Mouse (Mus musculus) CD4-positive helper T cell, adult 2 months (primary cell): ENCODE data around the gene Grcc10.

ENCODE experiments used
- DNase-seq: peaks from one replicate; pipeline ENCODE4 v3.0.0-alpha.2; 2012; ENCODE audit warnings: low read depth, missing footprints, low spot score

Gene Grcc10

DNA sequence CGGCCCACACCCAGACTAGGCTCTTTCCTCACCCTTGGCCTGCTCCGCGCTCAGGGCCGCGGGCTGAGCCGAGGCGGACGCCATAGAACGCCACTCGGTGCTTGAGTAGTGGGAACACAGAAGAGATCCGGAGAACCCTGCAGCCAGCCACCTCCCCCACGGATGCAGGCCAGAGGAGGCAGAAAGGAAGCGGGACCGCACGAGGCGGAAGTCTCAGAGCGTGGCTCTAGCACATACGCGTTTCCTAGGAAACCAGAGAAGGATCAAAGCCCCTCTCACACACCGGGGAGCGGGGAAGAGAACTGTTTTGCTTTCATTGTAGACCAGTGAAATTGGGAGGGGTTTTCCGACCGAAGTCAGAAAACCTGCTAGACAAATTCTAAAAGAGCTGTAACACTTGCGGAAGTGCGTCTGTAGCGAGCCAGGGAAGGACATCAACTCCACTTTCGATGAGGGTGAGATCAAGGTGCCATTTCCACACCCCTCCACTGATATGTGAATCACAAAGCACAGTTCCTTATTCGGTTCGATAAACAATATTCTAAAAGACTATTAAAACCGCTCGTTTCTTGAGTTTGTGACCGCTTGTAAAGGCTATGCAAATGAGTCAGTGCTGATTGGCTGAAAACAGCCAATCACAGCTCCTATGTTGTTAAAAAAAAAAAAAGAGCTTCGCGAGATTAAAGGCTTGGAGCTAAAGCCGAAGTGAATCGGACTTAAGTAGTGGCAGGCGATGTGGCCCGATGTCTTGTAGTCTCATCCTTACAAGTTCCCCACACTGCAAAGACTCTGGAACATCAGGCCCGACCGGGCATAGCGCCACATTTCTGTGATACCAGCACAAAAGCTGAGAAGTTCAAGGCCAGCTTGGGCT is at the start of gene Grcc10:
Gene Grcc10, minus strand, starts transcription at position 487 of the 874 bp plus-strand sequence.
- DNase-seq, result peak; percentile 98

GRCm38 (mm10) chr6:124790121-124790520 is 48.9 kb upstream of the Grcc10 start:
- DNase-seq, result no peak

- no peak for DNase-seq
These were observed 48.3 kb upstream of the Grcc10 start for GRCm38 (mm10) chr6:124789519-124789918.

DNA sequence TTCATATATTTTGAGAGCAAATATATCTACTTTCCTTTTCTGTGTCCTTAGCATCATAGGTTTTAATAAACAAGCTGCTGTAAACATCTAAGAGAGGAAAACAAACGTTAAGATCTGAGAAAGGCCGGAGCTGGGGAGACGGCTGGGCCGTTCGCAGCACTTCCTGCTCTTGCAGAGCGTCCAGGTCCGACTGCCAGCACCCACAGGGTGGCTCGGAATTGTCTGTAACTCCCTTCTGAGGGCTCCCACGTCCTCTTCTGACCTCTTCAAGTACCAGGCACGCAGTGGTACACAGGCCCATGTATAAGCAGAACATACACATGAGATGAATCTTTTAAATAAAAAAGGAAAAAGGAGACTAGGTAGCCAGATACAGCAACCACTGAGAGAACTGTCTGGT is 46.5 kb upstream of the Grcc10 start:
- no peak for DNase-seq

DNA sequence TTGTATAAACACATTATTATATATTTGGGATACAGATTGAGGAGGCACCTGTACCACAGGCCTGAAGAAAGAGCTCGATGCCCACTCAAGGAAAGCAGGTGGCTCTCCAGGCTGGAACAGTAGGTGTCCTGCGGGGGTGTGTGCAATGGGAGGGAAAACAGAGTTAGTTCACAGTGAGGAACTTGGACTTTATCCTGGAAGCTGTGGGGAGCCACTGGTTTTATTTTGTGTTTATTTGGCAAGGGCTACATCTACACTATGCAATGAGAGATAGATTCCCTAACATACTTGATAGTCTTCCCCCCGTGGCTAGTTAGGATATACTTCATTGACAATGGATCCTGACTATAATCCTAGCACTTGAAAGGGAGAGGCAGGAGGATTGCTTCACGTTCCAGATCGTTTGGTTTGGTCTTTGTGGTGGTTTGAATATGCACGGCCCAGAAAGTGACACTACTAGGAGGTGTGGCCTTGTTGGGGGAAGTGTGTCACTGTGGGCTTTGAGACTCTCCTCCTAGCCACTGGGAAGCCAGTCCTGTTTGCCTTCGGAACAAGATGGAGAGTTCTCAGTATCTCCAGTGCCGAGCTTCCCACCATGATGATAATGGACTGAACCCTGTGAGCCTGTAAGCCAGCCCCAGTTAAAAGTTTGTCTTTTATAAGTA is 45.7 kb upstream of the Grcc10 start:
- DNase-seq, result no peak

DNA sequence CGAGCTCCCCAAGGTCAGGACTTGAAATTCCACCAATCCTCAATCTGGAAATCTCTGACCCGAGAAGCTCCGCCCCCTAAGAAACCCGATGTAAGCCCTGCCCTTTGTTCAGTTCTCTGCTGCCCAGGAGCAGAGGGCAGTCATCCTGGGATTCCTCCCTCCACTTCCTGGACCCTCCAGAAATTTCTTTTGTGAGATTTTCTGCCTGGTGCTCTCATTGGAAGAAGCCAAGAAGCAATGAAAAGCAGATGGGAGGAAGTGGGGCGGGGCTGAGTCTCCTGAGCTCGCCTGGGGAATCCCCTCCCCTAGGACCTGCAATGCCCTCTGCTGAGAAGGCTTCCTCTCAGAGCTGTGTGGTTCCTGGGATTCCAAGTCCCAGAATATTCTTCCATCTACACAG is 41.3 kb upstream of the Grcc10 start:
- peak; percentile 70 for DNase-seq

DNA sequence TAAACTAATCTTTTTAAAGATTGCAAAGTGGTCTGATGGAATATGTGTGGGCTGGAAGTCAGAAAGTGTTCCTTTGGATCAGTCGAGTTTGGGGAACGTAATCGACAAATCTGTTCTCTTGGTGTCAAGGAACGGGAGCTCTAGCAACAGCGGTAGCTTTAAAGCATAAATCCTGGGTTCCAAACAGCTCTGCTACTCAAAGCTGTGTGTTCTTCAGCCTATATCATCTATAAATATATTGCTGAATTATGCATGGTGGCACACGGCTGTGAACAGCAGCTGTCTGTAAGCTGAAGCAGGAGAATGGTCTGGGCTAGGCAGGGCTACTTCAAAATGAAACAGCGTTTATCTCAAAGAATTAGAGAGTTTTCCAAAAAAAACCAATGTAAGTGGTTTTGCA is 39.7 kb upstream of the Grcc10 start:
- no peak for DNase-seq

DNA sequence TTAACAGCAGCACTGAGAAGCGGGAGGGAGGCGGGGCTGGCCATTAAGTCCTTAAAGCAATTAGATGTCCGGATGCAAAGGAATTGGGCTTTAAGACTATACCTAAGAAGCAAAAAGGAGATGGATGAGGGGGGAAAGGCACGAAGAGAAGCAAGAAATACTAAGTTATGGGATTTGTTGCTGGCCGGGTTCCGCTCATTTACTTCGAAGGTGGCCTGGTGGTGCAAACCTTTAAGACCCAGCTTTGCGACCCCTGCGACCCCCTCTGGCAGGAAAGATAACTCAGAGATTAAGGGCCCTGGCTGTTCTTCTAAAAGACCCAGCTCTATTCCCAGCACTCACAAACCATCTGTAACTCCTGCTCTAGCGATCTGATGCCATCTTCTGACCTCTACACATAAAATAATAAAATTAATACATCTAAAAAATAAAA is 38.8 kb upstream of the Grcc10 start:
- DNase-seq, result no peak

GRCm38 (mm10) chr6:124779222-124779983 is 38.2 kb upstream of the Grcc10 start, which contains the start of gene Lrrc23:
Lrrc23 (minus strand) TSS chr6:124779727.
- peak; percentile 90 for DNase-seq

DNA sequence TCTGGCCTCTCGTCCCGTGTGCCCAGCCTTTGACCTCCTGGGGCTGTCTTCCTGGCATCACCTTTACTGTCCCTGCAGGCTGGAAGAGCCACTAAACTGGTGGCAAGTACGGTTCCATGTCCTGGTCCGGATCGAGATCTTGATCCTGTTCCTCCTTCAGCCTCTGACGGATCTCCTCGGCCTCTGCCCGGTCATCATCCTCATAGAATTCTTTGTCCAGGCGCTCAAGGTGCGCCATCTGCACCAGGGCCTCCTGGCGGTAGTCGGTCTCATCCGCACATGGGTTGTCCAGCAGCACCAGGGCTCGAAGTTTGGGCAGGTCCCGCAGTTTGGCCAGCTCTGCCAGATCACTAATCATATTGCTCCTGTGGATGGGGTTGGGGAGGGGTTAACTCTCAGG is 29.3 kb upstream of the Grcc10 start:
- no peak for DNase-seq

GRCm38 (mm10) chr6:124770013-124770412 is 28.8 kb upstream of the Grcc10 start:
- DNase-seq, result no peak

GRCm38 (mm10) chr6:124769101-124769765 is 28.1 kb upstream of the Grcc10 start, which contains the start of gene Eno2:
Eno2 (minus strand) TSS chr6:124769673.
- peak; percentile 76 for DNase-seq

- DNase-seq, result no peak
These were observed 27.5 kb upstream of the Grcc10 start for GRCm38 (mm10) chr6:124768704-124769044.

DNA sequence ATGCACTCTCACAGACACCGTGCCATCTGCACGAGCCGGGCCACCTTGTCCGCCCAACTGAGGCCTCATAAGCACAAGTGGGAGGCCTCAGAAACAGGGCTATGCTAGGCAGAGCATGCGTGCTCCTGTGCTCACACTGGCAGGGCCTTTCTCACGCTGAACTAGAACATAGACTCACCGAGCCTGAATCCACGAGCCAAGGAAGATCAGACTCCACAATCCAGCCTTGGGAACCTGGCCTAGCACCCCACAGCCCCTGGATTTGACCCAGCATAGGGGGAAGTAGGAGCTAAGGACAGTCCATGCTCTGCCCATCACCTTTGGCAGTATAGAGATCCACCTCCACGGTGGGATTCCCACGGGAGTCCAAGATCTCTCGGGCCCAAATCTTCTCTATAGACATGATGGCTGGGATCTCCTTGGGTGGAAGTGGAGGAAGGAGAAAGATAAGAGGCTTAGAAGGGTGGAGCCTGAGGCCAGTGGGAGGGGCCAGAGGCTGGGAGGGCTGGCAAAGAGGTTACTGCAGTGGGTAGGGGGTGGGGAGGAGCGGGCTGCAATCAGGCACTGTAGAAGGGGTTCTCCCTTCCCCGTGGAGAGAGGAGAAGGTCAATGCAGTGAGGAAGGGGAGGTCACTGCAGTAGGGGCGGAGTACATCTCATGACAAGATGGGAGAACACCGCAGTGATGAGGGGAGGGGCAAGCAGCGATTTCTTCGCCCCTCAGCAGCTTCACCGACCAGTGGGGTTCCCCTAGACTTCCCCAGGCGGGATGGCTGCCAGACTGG is 26.9 kb upstream of the Grcc10 start:
- DNase-seq, result no peak

GRCm38 (mm10) chr6:124767536-124767919 is 26.4 kb upstream of the Grcc10 start:
- no peak for DNase-seq

DNA sequence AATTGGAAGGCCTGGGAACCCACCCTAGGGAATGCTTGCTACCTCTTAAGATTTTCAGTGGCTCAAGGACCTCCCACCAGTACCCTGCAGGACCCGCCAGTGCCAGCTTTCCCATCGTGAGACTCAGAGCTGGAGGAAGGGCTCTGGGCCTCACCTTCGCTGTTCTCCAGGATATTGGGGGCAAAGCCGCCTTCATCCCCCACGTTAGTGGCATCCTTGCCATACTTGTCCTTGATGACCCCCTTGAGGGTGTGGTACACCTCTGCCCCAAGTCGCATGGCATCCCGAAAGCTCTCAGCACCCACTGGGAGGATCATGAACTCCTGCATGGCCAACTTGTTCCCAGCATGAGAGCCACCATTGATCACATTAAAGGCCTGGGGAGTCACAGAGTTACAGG is 24.8 kb upstream of the Grcc10 start:
- DNase-seq, result no peak

- DNase-seq, result peak; percentile 88
These were observed 18.1 kb upstream of the Grcc10 start for GRCm38 (mm10) chr6:124759259-124759658.

GRCm38 (mm10) chr6:124758849-124759232 is 17.7 kb upstream of the Grcc10 start:
- DNase-seq, result no peak

DNA sequence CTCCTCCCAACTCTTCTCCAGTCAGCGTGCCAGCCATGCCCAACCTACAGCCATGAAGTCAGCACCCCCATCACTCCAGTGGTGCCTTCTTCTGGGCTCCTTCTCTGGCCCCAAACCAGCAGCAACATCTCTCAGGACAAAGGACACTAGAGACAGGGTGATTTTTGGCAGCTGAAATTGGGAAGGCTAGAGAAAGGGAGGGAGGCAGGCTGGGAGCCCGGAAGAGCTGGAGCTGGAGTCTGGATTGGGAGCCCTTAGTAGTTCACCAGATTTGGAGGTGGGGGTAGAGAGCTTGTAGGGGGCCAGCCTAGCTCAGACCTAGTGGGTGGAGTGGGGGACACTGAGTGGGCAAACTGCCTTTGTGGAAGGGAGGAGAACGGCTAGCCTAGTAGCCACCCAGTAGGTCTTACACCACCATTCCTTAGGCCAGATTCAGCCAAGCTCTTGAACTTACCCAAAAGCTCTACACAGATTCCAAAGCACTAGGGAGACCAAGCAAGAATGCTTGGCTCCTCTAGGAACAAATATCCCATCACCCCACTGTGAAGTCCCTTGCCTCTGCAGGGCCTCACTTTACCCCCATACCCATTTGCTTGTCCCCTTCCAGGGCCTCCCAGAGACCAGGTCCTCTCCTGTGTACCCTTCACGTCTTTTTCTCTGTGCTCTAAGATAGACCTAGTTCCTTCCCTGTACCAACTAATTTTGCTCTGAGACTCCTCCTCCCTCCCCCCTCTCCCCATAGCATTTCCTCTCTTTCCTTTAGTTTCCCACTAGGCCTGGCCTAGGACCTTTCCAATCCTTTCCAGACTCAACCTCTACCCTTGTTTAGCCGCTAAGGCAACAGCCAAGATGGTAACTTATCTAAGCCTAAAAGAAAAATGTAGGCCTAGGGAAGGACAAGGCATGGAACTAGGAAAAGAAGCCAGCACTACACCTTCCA is 17.0 kb upstream of the Grcc10 start:
- no peak for DNase-seq
